Mouse (Mus musculus) heart, embryonic 14.5 days (tissue): ENCODE results near the gene Cd9. TPM values are rescaled to one million over a fixed set of nuclear protein-coding genes. Genes with fewer than 3 reads are reported as not detected.
A peak's percentile ranks its signal among the peaks of the same experiment; 100 is the strongest.

Source experiments
- ATAC-seq: fragments of 200-750 bp; cut with Nextera tagmentation; 2 replicates; pipeline ENCODE4 v1.8.0; 2017; ENCODE audit warnings: low read depth, moderate TSS enrichment; ENCODE audit not compliant: insufficient number of reproducible peaks, insufficient read depth, low FRiP score
- H3K27ac ChIP-seq, 2 experiments: fragments of 200-500 bp in 1 of 2; fragments of 300-500 bp in 1 of 2; sonication (generic) in 1 of 2; replicated peaks in 1 of 2; 2 replicates each; pipeline ENCODE4 v1.5.1; 2012 to 2014; ENCODE audit warnings: low read depth in 2 of 2, low read length in 2 of 2, control low read depth in 1 of 2, mild to moderate bottlenecking in 1 of 2, mixed read lengths in 1 of 2; ENCODE audit not compliant: control insufficient read depth in 1 of 2, insufficient read depth in 1 of 2
- H3K27me3 ChIP-seq: fragments of 300-500 bp; sonication (generic); 2 replicates; pipeline ENCODE4 v1.6.1; 2014; ENCODE audit warnings: mild to moderate bottlenecking, low read length, control low read depth; ENCODE audit not compliant: control insufficient read depth, insufficient read depth
- H3K36me3 ChIP-seq: fragments of 300-500 bp; sonication (generic); 2 replicates; pipeline ENCODE4 v1.6.1; 2014; ENCODE audit warnings: mild to moderate bottlenecking, control low read depth, low read length, mixed read lengths; ENCODE audit not compliant: control insufficient read depth, insufficient read depth
- H3K4me1 ChIP-seq, 2 experiments: fragments of 200-500 bp in 1 of 2; fragments of 300-500 bp in 1 of 2; sonication (generic) in 1 of 2; 2 replicates each; pipeline ENCODE4 v1.6.1; 2012 to 2014; ENCODE audit warnings: low read length in 2 of 2, control low read depth in 1 of 2, mixed read lengths in 1 of 2; ENCODE audit not compliant: control insufficient read depth in 2 of 2, insufficient read depth in 2 of 2
- H3K4me2 ChIP-seq: fragments of 300-500 bp; sonication (generic); 2 replicates; pipeline ENCODE4 v1.6.1; 2014; ENCODE audit warnings: mild to moderate bottlenecking, low read length
- H3K4me3 ChIP-seq, 2 experiments: fragments of 200-500 bp in 1 of 2; fragments of 300-500 bp in 1 of 2; sonication (generic) in 1 of 2; 2 replicates each; pipeline ENCODE4 v1.5.1; 2012 to 2014; ENCODE audit warnings: low read length in 2 of 2, mild to moderate bottlenecking in 2 of 2, control low read depth in 1 of 2, low read depth in 1 of 2, moderate library complexity in 1 of 2; ENCODE audit not compliant: control insufficient read depth in 1 of 2, insufficient read depth in 1 of 2
- H3K9ac ChIP-seq: fragments of 300-500 bp; sonication (generic); 2 replicates; pipeline ENCODE4 v1.6.1; 2014; ENCODE audit warnings: mild to moderate bottlenecking, low read length
- H3K9me3 ChIP-seq: fragments of 300-500 bp; sonication (generic); 2 replicates; pipeline ENCODE4 v1.6.1; 2016; ENCODE audit warnings: low read length, control low read depth; ENCODE audit not compliant: control insufficient read depth
- WGBS: fragments of 180-500 bp; shearing (Covaris S2); extraction: QIAGEN DNeasy Blood & Tissue Kit; methylation state at CpG from one replicate; pipeline ENCODE4 v1.1.7; 2014; 5-methylcytosine and 5-hydroxymethylcytosine counted together
- polyA plus RNA-seq: library from polyadenylated mRNA; unstranded; fragments of >200 nt; fragmentation: Nextera tagmentation; extraction: Ambion mirVana; gene quantifications from 2 replicates; pipeline ENCODE4 v1.2.1, GENCODE M21; 2014

Gene Cd9
- 88.8 and 91.8 TPM in 2 replicates for polyA plus RNA-seq

DNA sequence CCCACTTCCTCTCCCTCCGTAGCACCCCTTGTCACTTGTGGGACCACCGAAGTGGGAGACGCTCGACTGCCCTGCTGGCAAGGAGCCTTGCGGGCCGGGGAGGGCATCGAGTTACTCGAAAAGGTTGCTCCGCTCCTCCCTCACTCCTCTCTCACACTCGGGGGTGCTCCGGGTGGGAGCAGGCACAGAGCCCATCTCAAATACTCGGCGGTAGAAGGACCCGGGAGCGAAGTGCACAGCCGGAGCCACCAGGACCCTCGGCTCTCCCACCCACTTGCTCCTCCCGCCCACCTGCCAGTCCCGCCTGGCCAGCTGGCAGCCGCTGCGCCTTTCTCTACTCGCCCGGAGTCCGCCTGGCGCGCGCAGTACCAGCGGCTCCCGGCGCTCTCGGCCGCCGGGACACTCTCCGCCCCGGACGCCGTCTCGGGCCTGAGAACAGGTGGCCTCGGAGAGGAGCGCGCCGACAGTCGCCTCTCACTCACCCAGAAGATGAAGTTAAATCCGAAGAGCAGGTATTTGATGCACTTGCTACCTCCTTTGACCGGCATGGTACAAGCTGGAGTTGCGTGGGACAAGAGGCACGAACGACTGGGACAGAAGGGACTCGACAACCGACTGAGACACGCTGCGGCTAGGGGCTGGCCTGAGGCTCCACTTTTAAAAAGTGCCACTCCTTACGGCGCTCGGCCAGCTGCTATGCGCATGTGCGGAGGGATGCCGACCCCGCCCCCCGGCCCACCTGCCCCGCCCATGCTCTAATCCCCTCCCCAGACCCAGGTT lies at the start of gene Cd9:
Gene Cd9, minus strand, starts transcription at position 700 of the 780 bp plus-strand sequence.
- peak; percentile 76 for ATAC-seq

DNA sequence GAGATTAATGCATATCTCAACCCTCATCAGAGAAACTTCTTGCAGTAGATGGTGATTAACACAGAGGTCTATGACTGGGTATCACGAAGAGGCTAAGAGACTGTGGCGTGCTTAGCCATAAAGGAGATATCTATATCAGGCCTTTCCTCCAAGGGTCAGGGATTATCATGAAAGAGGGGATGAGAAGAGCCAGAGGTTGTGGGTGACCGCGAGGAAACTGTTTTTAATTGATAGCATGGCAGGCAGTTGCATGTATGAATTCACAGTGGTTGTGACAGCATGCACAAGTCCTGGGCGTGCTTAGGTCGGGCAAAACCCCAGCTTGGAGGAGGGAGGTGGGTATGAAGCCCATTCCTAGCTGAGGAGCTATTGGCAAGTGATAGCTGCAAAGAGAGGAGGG lies 46.7 kb upstream of the Cd9 start:
- H3K9me3 ChIP-seq: no peaks in the 10 kb centered on the region
- no peak overlapping the region for H3K4me2 ChIP-seq
- no peaks in the 10 kb centered on the region for H3K36me3 ChIP-seq
- no peak for ATAC-seq
- WGBS: 40% methylated on average over 6 of the region's 6 CpGs
- H3K27me3 ChIP-seq: no peaks in the 10 kb centered on the region
- H3K4me1 ChIP-seq: peaks cover 6 to 7% of the 10 kb centered on the region in 2 experiments
- no peak overlapping the region for H3K4me3 ChIP-seq
- no peak overlapping the region for H3K9ac ChIP-seq
- H3K27ac ChIP-seq: no peak overlapping the region

More for the DNA sequence above, at the start of gene Cd9:
- peak within 1 kb of the TSS; percentile 84 for H3K9ac ChIP-seq
- H3K27me3 ChIP-seq: peaks cover 29% of the 10 kb centered on the region
- H3K4me2 ChIP-seq: peak within 1 kb of the TSS; percentile 96
- H3K4me3 ChIP-seq: peak within 1 kb of the TSS; percentile 71 to 73
- no peaks in the 10 kb centered on the region for H3K36me3 ChIP-seq
- WGBS: under 1% methylated on average over 61 of the region's 61 CpGs
- H3K9me3 ChIP-seq: no peaks in the 10 kb centered on the region
- H3K27ac ChIP-seq: peak within 1 kb of the TSS in 1 of 2 experiments; percentile 67; a peak in 3 of 4 replicates
- H3K4me1 ChIP-seq: peaks cover 17 to 28% of the 10 kb centered on the region in 2 experiments

DNA sequence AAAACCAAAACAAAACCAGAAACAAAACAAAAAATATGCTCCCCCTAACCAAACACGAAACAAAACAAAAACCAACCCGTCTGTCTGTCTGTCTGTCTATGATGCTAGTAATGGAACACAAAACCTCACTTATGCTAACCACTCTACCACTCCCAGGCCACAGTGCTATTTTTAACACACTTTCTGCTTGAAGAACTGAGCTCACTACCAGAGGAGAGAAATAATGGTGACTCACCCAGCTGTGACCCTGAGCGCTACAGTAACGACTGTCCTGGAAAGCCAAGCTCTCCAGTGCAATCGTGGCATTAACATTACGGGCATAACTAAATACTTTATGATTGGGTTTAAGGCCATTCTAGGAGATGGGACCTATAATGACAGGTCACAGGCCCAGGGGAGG lies 46.2 kb upstream of the Cd9 start:
- H3K9me3 ChIP-seq: no peaks in the 10 kb centered on the region
- peaks cover 6 to 7% of the 10 kb centered on the region in 2 experiments for H3K4me1 ChIP-seq
- 44% methylated on average over 6 of the region's 6 CpGs for WGBS
- H3K9ac ChIP-seq: no peak overlapping the region
- no peak overlapping the region for H3K4me3 ChIP-seq
- H3K27me3 ChIP-seq: no peaks in the 10 kb centered on the region
- no peak overlapping the region for H3K4me2 ChIP-seq
- H3K27ac ChIP-seq: no peak overlapping the region
- H3K36me3 ChIP-seq: no peaks in the 10 kb centered on the region
- ATAC-seq: no peak

DNA sequence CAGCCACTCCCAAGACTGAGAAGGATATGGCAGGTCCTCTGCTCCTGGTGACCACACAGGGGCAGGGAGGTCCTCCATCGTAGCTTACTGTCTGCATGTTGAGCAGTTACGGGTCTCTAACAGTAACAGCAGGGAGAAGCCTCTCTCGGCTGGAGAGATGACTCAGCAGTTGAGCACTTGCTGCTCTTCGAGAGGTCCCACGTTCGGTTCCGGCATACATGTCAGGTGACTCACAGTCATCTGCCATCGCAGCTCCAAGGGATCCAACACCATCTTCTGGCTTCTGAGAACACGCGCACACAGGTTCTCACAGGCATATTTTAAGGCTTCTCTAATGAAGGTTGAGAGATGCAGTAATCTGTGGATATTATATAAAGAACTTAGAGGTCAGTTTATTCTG lies 45.6 kb upstream of the Cd9 start:
- 65% methylated on average over 10 of the region's 10 CpGs for WGBS
- no peak overlapping the region for H3K27ac ChIP-seq
- ATAC-seq: no peak
- no peak overlapping the region for H3K4me3 ChIP-seq
- no peaks in the 10 kb centered on the region for H3K36me3 ChIP-seq
- peaks cover 6 to 7% of the 10 kb centered on the region in 2 experiments for H3K4me1 ChIP-seq
- no peak overlapping the region for H3K9ac ChIP-seq
- H3K27me3 ChIP-seq: no peaks in the 10 kb centered on the region
- H3K4me2 ChIP-seq: no peak overlapping the region
- H3K9me3 ChIP-seq: no peaks in the 10 kb centered on the region

DNA sequence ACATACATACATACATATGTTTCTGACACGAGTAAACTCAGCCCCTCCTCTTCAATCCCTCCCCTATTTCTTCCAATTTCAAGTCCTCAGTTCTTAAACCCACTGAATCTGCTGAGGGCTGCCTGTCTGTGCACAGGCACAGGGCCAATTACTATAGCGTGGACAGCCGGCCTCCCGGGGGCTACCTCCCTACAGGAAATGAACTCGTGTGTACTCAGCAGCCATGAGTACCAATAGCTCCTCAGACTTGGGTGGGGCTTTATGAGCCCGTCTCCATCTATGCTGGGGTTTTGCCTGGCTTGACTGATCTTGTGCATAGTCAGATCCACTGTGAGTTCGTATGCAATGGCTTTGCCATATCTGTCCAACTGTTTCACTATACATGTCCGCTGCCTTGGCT lies 44.8 kb upstream of the Cd9 start:
- Histone ChIP-seq H3K9ac (no peak overlapping the region), H3K27me3 (no peaks in the 10 kb centered on the region), H3K4me1 (peaks cover 6 to 7% of the 10 kb centered on the region in 2 experiments), H3K4me2 (no peak overlapping the region), H3K36me3 (no peaks in the 10 kb centered on the region), H3K27ac (no peak overlapping the region), H3K9me3 (no peaks in the 10 kb centered on the region), H3K4me3 (no peak overlapping the region)
- 56% methylated on average over 8 of the region's 8 CpGs for WGBS
- ATAC-seq: no peak

DNA sequence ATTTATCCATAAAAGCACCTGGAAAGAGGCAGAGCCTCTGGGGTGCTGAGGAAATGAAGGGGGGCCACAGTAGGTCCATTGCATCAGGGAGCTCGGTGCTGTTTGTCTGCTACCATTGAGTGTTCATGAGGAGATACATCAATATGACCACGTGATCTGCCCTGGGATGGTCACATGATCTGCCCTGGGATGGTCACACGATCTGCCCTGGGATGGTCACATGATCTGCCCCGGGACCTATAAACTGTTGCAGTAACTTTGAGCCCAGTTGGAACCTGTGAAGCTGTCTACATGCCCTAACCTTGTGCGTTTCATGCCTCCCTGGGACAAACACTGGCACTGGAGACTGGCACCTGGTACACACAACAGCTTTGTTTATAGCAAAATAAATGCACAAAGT lies 43.9 kb upstream of the Cd9 start:
- ATAC-seq: no peak
- no peaks in the 10 kb centered on the region for H3K9me3 ChIP-seq
- H3K4me2 ChIP-seq: no peak overlapping the region
- H3K4me3 ChIP-seq: no peak overlapping the region
- no peaks in the 10 kb centered on the region for H3K36me3 ChIP-seq
- no peaks in the 10 kb centered on the region for H3K27me3 ChIP-seq
- WGBS: 84% methylated on average over 5 of the region's 5 CpGs
- H3K4me1 ChIP-seq: peaks cover 6 to 7% of the 10 kb centered on the region in 2 experiments
- H3K27ac ChIP-seq: no peak overlapping the region
- no peak overlapping the region for H3K9ac ChIP-seq

DNA sequence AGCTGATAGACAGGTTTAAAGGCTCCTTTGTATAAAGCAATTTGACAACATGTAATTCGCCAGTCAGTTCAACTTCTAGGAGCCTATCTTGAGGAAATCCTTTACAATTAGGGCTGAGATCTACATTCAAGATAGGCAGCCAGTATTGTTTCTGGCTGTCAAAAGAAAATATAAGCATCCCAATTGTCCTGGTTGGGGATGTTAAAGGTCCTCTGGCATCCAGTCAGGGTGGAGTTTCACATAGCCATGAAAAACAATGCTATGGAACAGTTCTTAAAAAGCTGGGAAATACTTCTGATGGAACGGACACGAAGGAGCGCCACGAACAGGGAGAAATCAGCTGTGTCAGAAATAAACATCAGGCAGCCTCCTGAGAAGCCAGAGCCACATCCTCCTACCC lies 40.4 kb upstream of the Cd9 start:
- Histone ChIP-seq H3K4me1 (peaks cover 0 to 3% of the 10 kb centered on the region in 2 experiments; a peak in 1 of 4 replicates), H3K27me3 (no peaks in the 10 kb centered on the region), H3K27ac (no peak overlapping the region), H3K4me2 (no peak overlapping the region), H3K4me3 (no peak overlapping the region), H3K9ac (no peak overlapping the region), H3K36me3 (no peaks in the 10 kb centered on the region), H3K9me3 (no peaks in the 10 kb centered on the region)
- ATAC-seq: no peak
- 59% methylated on average over 5 of the region's 5 CpGs for WGBS
